Mouse (Mus musculus) embryo, embryonic 11.5 days (tissue): ENCODE measurements around the gene Fgfr2.

ENCODE experiments used
- DNase-seq: peaks from one replicate; pipeline ENCODE4 v3.0.0-alpha.2; 2012; ENCODE audit warnings: low read depth, low spot score

Fgfr2 gene

GRCm38 (mm10) chr7:133008663-133009062 lies 114.5 kb downstream of the Fgfr2 start:
- no peak for DNase-seq

GRCm38 (mm10) chr7:133007343-133007742 lies 115.8 kb downstream of the Fgfr2 start:
- DNase-seq, result no peak

- no peak for DNase-seq
Observed at GRCm38 (mm10) chr7:133005772-133006171, 117.4 kb downstream of the Fgfr2 start.

GRCm38 (mm10) chr7:133003421-133003820 lies 119.7 kb downstream of the Fgfr2 start:
- peak; percentile 16 for DNase-seq

- no peak for DNase-seq
Observed at GRCm38 (mm10) chr7:133002271-133002670, 120.9 kb downstream of the Fgfr2 start.

- DNase-seq, result no peak
Observed at GRCm38 (mm10) chr7:133001388-133001787, 121.8 kb downstream of the Fgfr2 start.

GRCm38 (mm10) chr7:132999061-132999460 lies 124.1 kb downstream of the Fgfr2 start:
- no peak for DNase-seq

GRCm38 (mm10) chr7:132998639-132999038 lies 124.5 kb downstream of the Fgfr2 start:
- DNase-seq, result no peak

GRCm38 (mm10) chr7:132996391-132996790 lies 126.8 kb downstream of the Fgfr2 start:
- DNase-seq, result no peak

GRCm38 (mm10) chr7:132994628-132995191 lies 128.4 kb downstream of the Fgfr2 start:
- no peak for DNase-seq

GRCm38 (mm10) chr7:132994120-132994519 lies 129.0 kb downstream of the Fgfr2 start:
- DNase-seq, result no peak

GRCm38 (mm10) chr7:132992967-132993615 lies 130.1 kb downstream of the Fgfr2 start:
- DNase-seq, result no peak

GRCm38 (mm10) chr7:132991240-132991900 lies 131.8 kb downstream of the Fgfr2 start:
- no peak for DNase-seq

- DNase-seq, result no peak
Observed at GRCm38 (mm10) chr7:132989839-132990238, 133.3 kb downstream of the Fgfr2 start.

- no peak for DNase-seq
Observed at GRCm38 (mm10) chr7:132982639-132983038, 140.5 kb downstream of the Fgfr2 start.

GRCm38 (mm10) chr7:132977981-132978380 lies 145.2 kb downstream of the Fgfr2 start:
- no peak for DNase-seq

GRCm38 (mm10) chr7:132976079-132976478 lies 147.1 kb downstream of the Fgfr2 start:
- no peak for DNase-seq

- DNase-seq, result no peak
Observed at GRCm38 (mm10) chr7:132972079-132972478, 151.1 kb downstream of the Fgfr2 start.

- no peak for DNase-seq
Observed at GRCm38 (mm10) chr7:132965707-132966106, 157.4 kb downstream of the Fgfr2 start.

- DNase-seq, result no peak
Observed at GRCm38 (mm10) chr7:132964395-132964794, 158.8 kb downstream of the Fgfr2 start.

- DNase-seq, result no peak
Observed at GRCm38 (mm10) chr7:132950613-132951012, 172.5 kb downstream of the Fgfr2 start.

GRCm38 (mm10) chr7:132949968-132950367 lies 173.2 kb downstream of the Fgfr2 start:
- DNase-seq, result no peak

- no peak for DNase-seq
Observed at GRCm38 (mm10) chr7:132940569-132940968, 182.6 kb downstream of the Fgfr2 start.
